Mouse (Mus musculus) CD8-positive naive resting alpha-beta T cell, adult 57 days (primary cell): ENCODE results near the gene Phactr4. TPM values are rescaled to one million over a fixed set of nuclear protein-coding genes. Genes with fewer than 3 reads are reported as not detected.

ENCODE experiments used
- total RNA-seq: library from RNA; stranded (reverse); gene quantifications from one replicate; pipeline ENCODE4 v1.2.4, GENCODE M21; 2023

Phactr4 gene
- total RNA-seq = 17.1 TPM

GRCm38 (mm10) chr4:132421923-132422782, at the start of gene Phactr4:
TSS of gene Phactr4 (minus strand) at chr4:132422489.

GRCm38 (mm10) chr4:132463430-132464254, 41.4 kb upstream of the Phactr4 start, which contains the start of gene Med18:
TSS of gene Med18 (minus strand) at chr4:132463921.

GRCm38 (mm10) chr4:132353481-132353885, 68.8 kb downstream of the Phactr4 start, which contains the start of gene Rcc1:
TSS of gene Rcc1 (minus strand) at chr4:132353605.

GRCm38 (mm10) chr4:132329115-132329834, 93.0 kb downstream of the Phactr4 start, which contains the start of gene Trnau1ap:
TSS of gene Trnau1ap (minus strand) at chr4:132329538.

Other genes starting within 250 kb of the Phactr4 start
- 72.0 TPM for gene Ythdf2, start 210.2 kb downstream of the Phactr4 start, total RNA-seq
- 38.2 TPM for gene Gmeb1, start 160.9 kb downstream of the Phactr4 start, total RNA-seq
- 36.1 TPM for gene Taf12, start 148.1 kb downstream of the Phactr4 start, total RNA-seq
- gene Rab42, start 119.1 kb downstream of the Phactr4 start, total RNA-seq = not detected
- 28.6 TPM for gene Trnau1ap, start 93.0 kb downstream of the Phactr4 start, total RNA-seq
- 18.3 TPM for gene Rcc1, start 68.9 kb downstream of the Phactr4 start, total RNA-seq
- gene Med18, start 41.4 kb upstream of the Phactr4 start, total RNA-seq = 11.1 TPM
- gene Sesn2, start 88.0 kb upstream of the Phactr4 start, total RNA-seq = 7.5 TPM
- 53.3 TPM for gene Atpif1, start 111.2 kb upstream of the Phactr4 start, total RNA-seq
- 99.7 TPM for gene Dnajc8, start 113.1 kb upstream of the Phactr4 start, total RNA-seq
- 0.55 TPM for gene Ptafr, start 141.6 kb upstream of the Phactr4 start, total RNA-seq
- gene Eya3, start 216.5 kb upstream of the Phactr4 start, total RNA-seq = 39.3 TPM